Mouse (Mus musculus) activated CD4-positive, CD25-positive, alpha-beta regulatory T cell, adult 4 months (primary cell): ENCODE measurements around the gene Tex14. TPM values are rescaled to one million over a fixed set of nuclear protein-coding genes. Genes with fewer than 3 reads are reported as not detected.
A peak's percentile ranks its signal among the peaks of the same experiment; 100 is the strongest.
"Not testable (repeated sequence)": the region's sequence is repeated elsewhere in the genome, so short reads cannot be mapped to it uniquely, and the experiment has no call there.

ENCODE experiments used
- ATAC-seq: one replicate; pipeline ENCODE4 v1.8.0; 2017
- polyA plus RNA-seq, 2 experiments: library from polyadenylated mRNA; unstranded; fragments of 100-300 nt; shearing (Covaris generic); gene quantifications; one replicate each; pipeline ENCODE4 v1.2.1; 2017

The Tex14 gene
- polyA plus RNA-seq, 2 experiments from 2014 or later: 0.22 to 0.58 TPM

- peak; percentile 55 for ATAC-seq
These were observed 21.8 kb downstream of the Tex14 start for GRCm38 (mm10) chr11:87426450-87427250.

GRCm38 (mm10) chr11:87427273-87428050, 22.6 kb downstream of the Tex14 start:
- ATAC-seq: no peak

- no peak for ATAC-seq
These were observed 23.3 kb downstream of the Tex14 start for GRCm38 (mm10) chr11:87428051-87428673.

GRCm38 (mm10) chr11:87429363-87429762, 24.5 kb downstream of the Tex14 start:
- ATAC-seq: no peak

- ATAC-seq: no peak
These were observed 25.5 kb downstream of the Tex14 start for GRCm38 (mm10) chr11:87430374-87430773.

GRCm38 (mm10) chr11:87431813-87432212, 26.9 kb downstream of the Tex14 start:
- not testable (repeated sequence) for ATAC-seq

- no peak for ATAC-seq
These were observed 27.6 kb downstream of the Tex14 start for GRCm38 (mm10) chr11:87432447-87432846.

GRCm38 (mm10) chr11:87432933-87433669, 28.2 kb downstream of the Tex14 start:
- ATAC-seq: no peak

- ATAC-seq: not testable (repeated sequence)
These were observed 30.2 kb downstream of the Tex14 start for GRCm38 (mm10) chr11:87435107-87435506.

- no peak for ATAC-seq
These were observed 31.7 kb downstream of the Tex14 start for GRCm38 (mm10) chr11:87436326-87437232.

GRCm38 (mm10) chr11:87439796-87440420, 35.0 kb downstream of the Tex14 start:
- ATAC-seq: no peak

- ATAC-seq: peak; percentile 83
These were observed 37.9 kb downstream of the Tex14 start for GRCm38 (mm10) chr11:87442643-87443372.

- no peak for ATAC-seq
These were observed 38.6 kb downstream of the Tex14 start for GRCm38 (mm10) chr11:87443373-87443883.

GRCm38 (mm10) chr11:87444056-87444455, 39.2 kb downstream of the Tex14 start:
- ATAC-seq: not testable (repeated sequence)

- ATAC-seq: no peak
These were observed 40.0 kb downstream of the Tex14 start for GRCm38 (mm10) chr11:87444735-87445428.

GRCm38 (mm10) chr11:87445593-87445992, 40.7 kb downstream of the Tex14 start:
- not testable (repeated sequence) for ATAC-seq

- no peak for ATAC-seq
These were observed 41.3 kb downstream of the Tex14 start for GRCm38 (mm10) chr11:87446159-87446558.

GRCm38 (mm10) chr11:87447429-87447828, 42.6 kb downstream of the Tex14 start:
- no peak for ATAC-seq

- ATAC-seq: peak; percentile 69
These were observed 43.2 kb downstream of the Tex14 start for GRCm38 (mm10) chr11:87448081-87448475.
